Mouse (Mus musculus) cerebellum, adult 2 months (tissue): ENCODE results near the gene Haghl.

ENCODE experiments used
- CTCF ChIP-seq: fragments of 200-500 bp; IDR thresholded peaks from 2 replicates; pipeline ENCODE4 v1.5.1; 2011; ENCODE audit warnings: low read depth, mild to moderate bottlenecking, control low read depth, low read length, moderate library complexity, borderline replicate concordance; ENCODE audit not compliant: insufficient read depth
- POLR2A ChIP-seq: fragments of 200-500 bp; IDR thresholded peaks from 2 replicates; pipeline ENCODE4 v1.6.1; 2011; ENCODE audit warnings: low read length, control low read depth, borderline replicate concordance; ENCODE audit not compliant: insufficient read depth

DNA sequence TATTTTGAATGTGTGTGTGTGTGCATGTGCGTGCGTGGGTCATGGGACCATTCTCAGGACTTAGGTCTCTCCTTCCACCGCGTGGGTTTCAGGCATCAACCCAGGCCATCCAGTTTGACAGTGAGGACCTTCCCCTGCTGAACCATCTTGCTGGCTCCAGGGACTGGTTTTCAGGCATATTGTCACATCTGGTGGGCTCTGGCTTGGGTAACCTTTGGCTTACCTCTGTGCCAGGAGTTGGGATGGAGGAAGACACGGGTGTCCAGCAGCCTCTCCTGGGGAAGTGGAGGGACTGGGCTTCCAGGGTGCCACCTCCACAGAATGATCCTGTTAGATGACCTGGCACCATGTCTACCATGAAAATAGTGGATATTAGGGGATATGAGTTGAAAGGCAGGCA is 7.5 kb downstream of the Haghl start:
- TF ChIP-seq POLR2A (no peak), CTCF (no peak)
